Mouse (Mus musculus) liver, adult 2 months (tissue): ENCODE results near the gene Hs3st5.

ENCODE experiments used
- CTCF ChIP-seq: fragments of 200-500 bp; IDR thresholded peaks from 2 replicates; pipeline ENCODE4 v1.5.1; 2011; ENCODE audit warnings: low read depth, low read length, control low read depth
- POLR2A ChIP-seq: fragments of 200-500 bp; IDR thresholded peaks from 2 replicates; pipeline ENCODE4 v1.6.1; 2011; ENCODE audit warnings: low read length, control low read depth; ENCODE audit not compliant: insufficient read depth; ENCODE audit errors: extremely low read depth

DNA sequence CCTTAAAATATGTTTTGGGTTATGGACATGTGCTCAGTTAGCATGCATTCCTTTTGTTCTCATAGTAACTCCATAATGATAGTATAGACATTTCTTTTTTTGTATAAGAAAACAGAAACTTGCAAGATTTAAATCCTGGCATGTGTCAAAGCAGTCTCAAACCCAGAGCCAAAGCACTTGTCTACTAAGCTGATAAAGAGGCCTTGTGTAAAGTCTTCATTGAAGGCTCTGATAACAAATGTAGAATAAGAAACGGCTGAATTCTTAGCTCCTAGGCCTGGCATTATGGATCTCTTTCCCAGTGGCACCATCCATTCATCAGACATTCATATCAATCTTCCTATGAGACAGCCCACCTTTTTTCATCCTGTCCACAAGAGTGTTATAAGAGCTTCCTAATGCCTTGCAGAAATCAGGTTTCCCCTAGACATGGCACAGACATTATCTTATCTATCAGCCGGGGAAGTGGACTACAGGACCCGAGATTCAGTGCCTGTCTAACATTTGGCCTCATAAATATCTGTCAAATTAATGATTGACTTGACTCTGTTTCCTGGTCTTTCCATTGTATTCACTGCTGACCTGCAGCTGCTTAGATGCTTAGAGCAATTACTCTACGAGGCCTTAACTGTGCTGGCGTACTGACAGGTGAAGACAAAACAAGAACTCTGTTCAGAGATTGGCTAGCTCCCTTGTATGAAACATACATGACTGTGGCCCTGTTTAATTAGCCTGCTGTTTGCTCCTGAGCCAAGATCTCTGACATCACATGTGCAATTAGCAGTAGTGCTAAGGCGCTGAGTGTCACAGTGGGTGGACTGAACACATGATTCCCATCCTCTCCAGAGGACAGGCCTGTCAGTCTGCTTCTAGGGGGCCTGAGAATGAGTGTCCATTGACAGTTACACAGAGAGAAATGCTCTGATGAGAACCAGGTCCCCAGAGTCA is 48.6 kb downstream of the Hs3st5 start:
- TF ChIP-seq POLR2A (no peak), CTCF (no peak)
